23 mouse cellular contexts compared by ENCODE assay signal in the genomic region with DNA sequence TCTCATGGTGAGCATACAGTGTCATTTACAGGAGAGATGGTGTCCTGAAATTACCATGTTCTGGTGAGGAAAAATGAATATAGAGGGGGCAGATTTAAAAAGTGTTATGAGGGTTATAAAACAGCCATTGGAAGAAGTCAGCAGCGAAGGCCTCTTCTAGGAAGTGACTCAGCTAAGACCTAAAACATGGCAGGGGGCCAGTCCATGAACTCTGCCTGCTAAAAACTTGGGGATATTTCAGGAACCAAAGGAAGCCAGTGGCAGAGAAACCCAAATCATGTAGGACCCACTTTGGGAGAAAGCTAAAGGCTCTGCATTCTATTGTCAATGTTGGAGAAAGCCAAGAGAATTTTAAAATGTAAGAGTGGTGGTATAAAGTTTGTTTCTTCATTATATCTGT. TPM values are rescaled to one million over a fixed set of nuclear protein-coding genes. Genes with fewer than 3 reads are reported as not detected.
DNase-seq lines count a peak whose midpoint lies in the region; TF ChIP-seq lines count a peak whose summit lies in the region.
"Had no signal": no experiment of that assay in that cellular context is flagged by ENCODE, and none has a peak within 500 bp of the region (broad histone marks: within the 10 kb centered on the region; RNA-seq: fewer than 3 reads in every experiment).

No protein-coding gene starts in this region.

- no peak overlapping the region for H3K9ac ChIP-seq in MEL (ENCODE audit: control insufficient read depth, low read depth, low read length, poor library complexity, severe bottlenecking)
- H3K9ac ChIP-seq: embryonic facial prominence, embryonic 15.5 days; limb, embryonic 12.5 days; lung, embryonic 15.5 days; stomach, embryonic 15.5 days had no signal

- H3K27me3 ChIP-seq in MEL (ENCODE audit: control insufficient read depth in 1 of 2, insufficient read depth in 2 of 2, low read length in 2 of 2), result no peaks in the 10 kb centered on the region
- H3K27me3 ChIP-seq: embryonic facial prominence, embryonic 15.5 days; limb, embryonic 12.5 days; liver, embryonic 12.5 days; lung, embryonic 15.5 days; stomach, embryonic 15.5 days had no signal

- no peak for TF ChIP-seq POLR2A in MEL (IDR thresholded peaks at IDR 0.05; ENCODE audit: control insufficient read depth in 1 of 2, insufficient read depth in 1 of 2, low read depth in 1 of 2, low read length in 2 of 2, poor library complexity in 1 of 2)

- H3K27ac ChIP-seq in MEL (ENCODE audit: control insufficient read depth, low read depth, low read length), result no peak overlapping the region
- H3K27ac ChIP-seq in brown adipose tissue, adult 24 weeks (replicated peaks; ENCODE audit: low read depth, low read length), result 0 out of 2 replicates have a peak overlapping the region, but pooled peaks have one; percentile 4
- no peak overlapping the region for H3K27ac ChIP-seq in left cerebral cortex, adult 2 months
- H3K27ac ChIP-seq: forebrain, embryonic 10.5 days; limb, embryonic 12.5 days; lung, embryonic 15.5 days; stomach, embryonic 15.5 days had no signal

- no peak; a peak in 1 of 4 replicates for TF ChIP-seq EP300 in MEL (IDR thresholded peaks at IDR 0.05; ENCODE audit: low read depth in 1 of 2, low read length in 2 of 2)

- TF ChIP-seq CTCF in MEL (IDR thresholded peaks at IDR 0.05 in 2 of 3, conservative IDR thresholded peaks at IDR 0.05 in 1 of 3; ENCODE audit: control insufficient read depth in 1 of 3, insufficient read depth in 1 of 3, low read depth in 2 of 3, low read length in 3 of 3, poor library complexity in 1 of 3, severe bottlenecking in 1 of 3), result no peak
- no peak for TF ChIP-seq CTCF in left cerebral cortex, adult 2 months (IDR thresholded peaks at IDR 0.05)

- H3K9me3 ChIP-seq in MEL (replicated peaks; ENCODE audit: insufficient read depth, low read length), result no peaks in the 10 kb centered on the region
- H3K9me3 ChIP-seq: embryonic facial prominence, embryonic 15.5 days; forebrain, embryonic 10.5 days; G1E; hindbrain, embryonic 10.5 days; limb, embryonic 12.5 days; liver, embryonic 12.5 days; lung, embryonic 15.5 days; midbrain, embryonic 10.5 days; stomach, embryonic 15.5 days had no signal

- intact Hi-C loops in left cerebral cortex, adult 2 months (cut with DNase I), result no loop called here

- peaks cover 0 to 16% of the 10 kb centered on the region in 2 experiments; a peak in 2 of 4 replicates for H3K36me3 ChIP-seq in MEL (ENCODE audit: control insufficient read depth in 1 of 2, insufficient read depth in 2 of 2, low read length in 2 of 2)
- H3K36me3 ChIP-seq: embryonic facial prominence, embryonic 15.5 days; forebrain, embryonic 10.5 days; G1E; hindbrain, embryonic 10.5 days; limb, embryonic 12.5 days; liver, embryonic 12.5 days; lung, embryonic 15.5 days; midbrain, embryonic 10.5 days; stomach, embryonic 15.5 days had no signal

- H3K4me3 ChIP-seq in MEL (ENCODE audit: control insufficient read depth in 1 of 2, insufficient read depth in 1 of 2, low read depth in 2 of 2, low read length in 2 of 2), result no peak overlapping the region
- no peak overlapping the region for H3K4me3 ChIP-seq in brown adipose tissue, adult 24 weeks (ENCODE audit: insufficient read depth, low read depth, low read length)
- no peak overlapping the region for H3K4me3 ChIP-seq in left cerebral cortex, adult 2 months
- H3K4me3 ChIP-seq: embryonic facial prominence, embryonic 15.5 days; forebrain, embryonic 10.5 days; hindbrain, embryonic 10.5 days; limb, embryonic 12.5 days; lung, embryonic 15.5 days had no signal

- peak; percentile 89 for DNase-seq in heart, adult 11 months
- DNase-seq in heart, adult 9 months (ENCODE audit: low spot score in 2 of 2), result no peak
- DNase-seq in 3T3-L1 (ENCODE audit: low read depth, low spot score), result peak; percentile 89
- DNase-seq in MEL (ENCODE audit: low read depth, low spot score), result peak; percentile 57
- no peak for DNase-seq in embryo, embryonic 9.5 days (ENCODE audit: extremely low spot score)
- no peak for DNase-seq in left cerebral cortex, adult 2 months (ENCODE audit: extremely low spot score in 1 of 2, low spot score in 2 of 2)
- DNase-seq: embryo, embryonic 11 days; kidney, adult 11 months; kidney, postnatal 4 days; layer of hippocampus, adult 9-11 months; lung, postnatal 4 days; retina, postnatal 1 day; thymus, adult 2 months had no signal

- H3K79me2 ChIP-seq in MEL (ENCODE audit: control insufficient read depth, insufficient read depth, low read length, poor library complexity), result peaks cover 2% of the 10 kb centered on the region; the same call in 1 of the 2 replicates

- H3K4me1 ChIP-seq in MEL (ENCODE audit: control insufficient read depth in 1 of 2, insufficient read depth in 2 of 2, low read length in 2 of 2), result peaks cover 5 to 14% of the 10 kb centered on the region in 2 experiments; a peak in 3 of 4 replicates
- H3K4me1 ChIP-seq in brown adipose tissue, adult 24 weeks (ENCODE audit: control insufficient read depth, insufficient read depth, insufficient read length, low read length), result peaks cover 3% of the 10 kb centered on the region; the same call in 1 of the 2 replicates
- H3K4me1 ChIP-seq: embryonic facial prominence, embryonic 15.5 days; limb, embryonic 12.5 days; stomach, embryonic 15.5 days had no signal

- TF ChIP-seq RAD21 in MEL (IDR thresholded peaks at IDR 0.05; ENCODE audit: low read depth, low read length), result no peak

TF ChIP-seq in MEL, 35 proteins besides CTCF, POLR2A, EP300 and RAD21:
- no peak for TF ChIP-seq ETS1 (IDR thresholded peaks at IDR 0.05; ENCODE audit: low read depth, low read length)
- TF ChIP-seq MEF2A (IDR thresholded peaks at IDR 0.05; ENCODE audit: extremely low read depth, insufficient replicate concordance, low read depth, low read length, poor library complexity, severe bottlenecking), result no peak
- no peak for TF ChIP-seq ZKSCAN1 (IDR thresholded peaks at IDR 0.05; ENCODE audit: low read depth, low read length)
- TF ChIP-seq TCF12 (IDR thresholded peaks at IDR 0.05; ENCODE audit: low read depth, low read length), result no peak
- TF ChIP-seq ELF1 (IDR thresholded peaks at IDR 0.05; ENCODE audit: low read depth, low read length), result no peak
- TF ChIP-seq POLR2AphosphoS5 (IDR thresholded peaks at IDR 0.05; ENCODE audit: borderline replicate concordance, low read depth, low read length), result no peak
- no peak for TF ChIP-seq NELFE (IDR thresholded peaks at IDR 0.05; ENCODE audit: low read depth, low read length)
- no peak for TF ChIP-seq MYC (IDR thresholded peaks at IDR 0.05; ENCODE audit: low read depth, low read length)
- no peak for TF ChIP-seq MAX (IDR thresholded peaks at IDR 0.05; ENCODE audit: low read length)
- TF ChIP-seq KAT2A (conservative IDR thresholded peaks at IDR 0.05; ENCODE audit: low read depth, low read length), result no peak
- no peak for TF ChIP-seq E2F4 (IDR thresholded peaks at IDR 0.05; ENCODE audit: borderline replicate concordance, low read depth, low read length)
- TF ChIP-seq USF2 (IDR thresholded peaks at IDR 0.05; ENCODE audit: borderline replicate concordance in 1 of 2, insufficient read depth in 1 of 2, low read depth in 1 of 2, low read length in 2 of 2), result no peak
- TF ChIP-seq TAL1 (IDR thresholded peaks at IDR 0.05; ENCODE audit: low read length), result no peak
- no peak for TF ChIP-seq POLR2AphosphoS2 (IDR thresholded peaks at IDR 0.05; ENCODE audit: low read length)
- TF ChIP-seq ZMIZ1 (IDR thresholded peaks at IDR 0.05; ENCODE audit: low read depth, low read length), result no peak
- TF ChIP-seq CHD1 (IDR thresholded peaks at IDR 0.05; ENCODE audit: low read depth, low read length), result no peak
- TF ChIP-seq ZNF384 (IDR thresholded peaks at IDR 0.05; ENCODE audit: low read depth, low read length), result no peak
- no peak for TF ChIP-seq MAFK (IDR thresholded peaks at IDR 0.05; ENCODE audit: borderline replicate concordance, low read depth, low read length)

RNA-seq across cellular contexts. Expression of gene Stat1, which starts 6.9 kb away (rescaled TPM):
- total RNA-seq in MEL (2012; rRNA removed), result 8.0 and 9.7 TPM in 2 replicates
- polyA plus RNA-seq in MEL (2012; ENCODE audit: insufficient read depth in 1 of 2, insufficient read length in 2 of 2, low read depth in 1 of 2, low replicate concordance in 2 of 2, missing spikeins in 1 of 2), result 10 to 100 TPM; 10.9 to 44.0 TPM
- polyA plus RNA-seq in brown adipose tissue, adult 24 weeks (2012; ENCODE audit: insufficient read depth, insufficient read length, missing spikeins), result 46.2 and 49.0 TPM in 2 replicates
- total RNA-seq in left cerebral cortex, adult 2 months (2021), result 10 to 100 TPM; 18.0 to 18.3 TPM

Comparison
In these comparisons a context has a peak if more than half of its experiments do, and no peak if none do; other contexts are left out.
1. DNase-seq: peak in heart, adult 11 months (single experiment), 3T3-L1 (single experiment) and MEL (single experiment); none in heart, adult 9 months (0 of 2), embryo, embryonic 9.5 days (single experiment) and left cerebral cortex, adult 2 months (0 of 2).